Mouse (Mus musculus) adrenal gland, adult 18-20 months (tissue): ENCODE measurements around the gene Scfd2. TPM values are rescaled to one million over a fixed set of nuclear protein-coding genes. Genes with fewer than 3 reads are reported as not detected.

Experiments
- total RNA-seq, 2 experiments: library from RNA; stranded (reverse); gene quantifications; 1 replicate in 1 of 2; 2 replicates in 1 of 2; pipeline ENCODE4 v1.2.3; 2021

The Scfd2 gene
- total RNA-seq, 2 experiments from 2014 or later: 15.9 to 23.1 TPM

Other genes starting within 250 kb of the Scfd2 start
- 10 to 100 TPM; 54.0 to 64.5 TPM for gene Fip1l1, start 3.7 kb upstream of the Scfd2 start, total RNA-seq
- gene Lnx1, start 171.2 kb upstream of the Scfd2 start, total RNA-seq: 1 to 10 TPM; 3.9 to 4.5 TPM